Mouse (Mus musculus): ENCODE measurements at regions not wholly inside any gene's neighbourhood (a gene's known extent, or its start where the extent isn't known, plus 50 kb on each side); places are given as distances from the start of the nearest gene placed in this dataset.
A peak's percentile ranks its signal among the peaks of the same experiment; 100 is the strongest.

DNA sequence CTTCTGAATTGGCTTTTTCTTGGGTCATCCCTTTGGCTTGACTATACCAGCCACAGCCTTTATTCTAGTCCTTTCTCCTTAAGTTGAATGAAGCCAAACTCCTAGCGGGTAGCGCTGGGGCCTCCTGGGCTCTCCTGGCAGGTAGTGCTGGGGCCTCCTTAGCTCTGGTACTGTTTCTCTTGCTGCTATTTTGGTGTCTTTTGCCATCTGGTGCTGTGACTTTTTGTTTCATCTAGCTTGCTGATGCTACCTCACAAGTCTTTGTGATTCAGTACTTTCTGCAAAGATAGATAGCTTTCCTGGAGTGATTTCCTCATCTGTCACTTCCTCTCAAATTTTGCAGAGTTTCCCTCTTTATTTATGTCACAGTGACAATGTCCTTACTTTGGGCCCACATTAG, 90.1 kb downstream of the Tmem200c start:
- DNase-seq: no peak

DNA sequence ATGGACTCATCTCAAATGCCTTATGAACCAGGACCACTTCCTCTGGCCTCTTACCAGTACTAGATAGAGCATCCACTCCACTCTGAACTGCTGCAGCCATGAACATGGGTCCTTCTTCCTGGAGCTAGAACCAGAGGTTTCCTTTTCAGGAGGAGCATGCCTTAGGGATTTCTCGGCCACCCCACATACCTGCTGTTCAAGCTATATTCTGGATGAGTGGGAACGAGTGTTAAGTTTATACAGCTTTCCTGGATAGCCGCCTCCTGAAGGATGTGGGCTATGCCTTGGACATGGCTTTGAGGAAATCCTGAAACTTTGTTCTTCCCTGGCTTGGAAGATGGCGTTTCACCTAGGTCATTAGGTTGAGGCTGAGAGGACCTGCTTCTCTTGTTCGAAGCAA, 91.8 kb downstream of the Tmem200c start:
- DNase-seq: no peak

GRCm38 (mm10) chr17:68923271-68923670, 96.8 kb downstream of the Tmem200c start:
- no peak for DNase-seq

- DNase-seq: no peak
Observed at GRCm38 (mm10) chr17:68927418-68927817, 101.0 kb downstream of the Tmem200c start.

- DNase-seq: no peak
Observed at GRCm38 (mm10) chr17:68928691-68929090, 102.3 kb downstream of the Tmem200c start.

GRCm38 (mm10) chr17:68933265-68933664, 106.8 kb downstream of the Tmem200c start:
- no peak for DNase-seq

GRCm38 (mm10) chr17:68934066-68934465, 107.6 kb downstream of the Tmem200c start:
- DNase-seq: no peak

DNA sequence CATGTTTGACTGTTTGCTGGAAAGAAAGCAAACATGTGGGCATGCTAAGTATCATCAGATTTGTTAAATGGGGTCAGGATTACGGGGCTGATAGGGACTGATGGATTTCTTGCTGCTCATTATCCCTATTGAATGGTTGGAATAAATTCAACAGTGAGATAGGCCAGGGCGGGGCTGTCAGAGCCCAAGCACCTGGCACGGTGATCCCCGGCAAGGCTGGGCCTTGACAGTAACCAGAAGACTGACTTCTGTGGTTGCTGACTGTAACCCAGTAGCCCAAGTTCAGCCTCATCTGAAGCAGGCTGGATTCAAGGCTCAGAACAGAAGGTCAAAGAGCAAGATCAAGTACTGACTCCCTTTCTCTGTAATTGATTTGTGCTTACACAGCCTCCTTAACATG, 109.6 kb downstream of the Tmem200c start:
- no peak for DNase-seq

DNA sequence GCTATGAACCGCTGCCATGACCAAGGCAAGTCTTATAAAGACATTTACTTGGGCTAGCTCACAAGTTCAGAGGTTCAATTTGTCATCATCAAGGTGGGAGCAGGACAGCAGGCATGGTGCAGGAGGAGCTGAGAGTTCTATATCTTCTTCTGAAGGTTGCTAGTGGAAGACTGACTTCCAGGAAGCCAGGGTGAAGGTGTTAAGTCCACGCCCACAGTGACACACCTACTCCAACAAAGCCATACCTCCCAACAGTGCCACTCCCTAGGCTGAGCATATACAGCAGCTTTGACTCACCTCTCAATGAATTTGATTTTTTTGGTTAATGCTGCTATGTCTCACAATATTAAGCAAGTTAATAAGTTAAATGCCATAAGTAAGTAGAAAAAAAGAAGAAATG, 119.2 kb upstream of the Epb41l3 start:
- no peak for DNase-seq

- peak; percentile 17 to 38 for DNase-seq
Observed at GRCm38 (mm10) chr17:68961160-68961559, 114.3 kb upstream of the Epb41l3 start.

- peak in 1 of 2 experiments; percentile 9 for DNase-seq
Observed at GRCm38 (mm10) chr17:68975606-68976005, 99.9 kb upstream of the Epb41l3 start.

- no peak for DNase-seq
Observed at GRCm38 (mm10) chr17:68978151-68978550, 97.3 kb upstream of the Epb41l3 start.

- no peak for DNase-seq
Observed at GRCm38 (mm10) chr17:68981120-68981519, 94.4 kb upstream of the Epb41l3 start.

DNA sequence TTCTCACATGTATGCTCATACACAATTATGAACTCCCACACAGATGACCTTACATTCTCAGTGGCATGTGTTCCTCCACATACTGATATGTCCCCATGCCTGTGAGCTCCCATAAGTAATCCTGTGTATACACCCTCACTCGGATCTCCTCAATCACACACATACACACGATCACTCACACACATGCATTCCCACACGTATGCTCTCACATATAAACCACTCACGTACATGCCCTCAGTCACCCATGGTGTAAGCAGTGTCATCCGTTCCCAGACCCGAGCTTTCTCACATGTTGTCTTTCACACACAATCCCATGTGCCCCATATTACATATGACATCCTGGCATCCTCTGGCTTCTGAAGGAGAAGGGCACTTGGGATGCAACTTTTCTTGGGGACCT, 93.4 kb upstream of the Epb41l3 start:
- no peak for DNase-seq

DNA sequence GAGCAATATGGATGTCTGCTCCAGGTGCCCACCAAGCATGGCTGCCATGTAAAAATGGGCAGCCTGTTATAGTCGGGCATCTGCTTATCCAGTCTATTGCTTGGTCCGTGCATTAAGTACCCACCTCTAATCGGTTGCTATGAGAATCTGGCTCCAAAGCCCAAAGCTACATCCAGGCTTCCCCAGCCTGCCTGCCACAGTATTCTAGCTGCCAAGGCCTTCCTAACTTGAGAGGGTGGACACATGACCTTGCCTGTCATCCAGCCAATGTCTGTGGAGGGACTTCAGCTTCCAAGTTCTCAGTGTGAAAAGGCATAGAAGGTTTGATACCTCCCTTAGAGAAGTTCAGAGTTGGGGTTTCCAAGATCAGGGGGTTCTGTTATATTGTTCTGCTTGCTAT, 75.6 kb upstream of the Epb41l3 start:
- no peak for DNase-seq

- DNase-seq: no peak
Observed at GRCm38 (mm10) chr17:69004051-69004450, 71.4 kb upstream of the Epb41l3 start.

DNA sequence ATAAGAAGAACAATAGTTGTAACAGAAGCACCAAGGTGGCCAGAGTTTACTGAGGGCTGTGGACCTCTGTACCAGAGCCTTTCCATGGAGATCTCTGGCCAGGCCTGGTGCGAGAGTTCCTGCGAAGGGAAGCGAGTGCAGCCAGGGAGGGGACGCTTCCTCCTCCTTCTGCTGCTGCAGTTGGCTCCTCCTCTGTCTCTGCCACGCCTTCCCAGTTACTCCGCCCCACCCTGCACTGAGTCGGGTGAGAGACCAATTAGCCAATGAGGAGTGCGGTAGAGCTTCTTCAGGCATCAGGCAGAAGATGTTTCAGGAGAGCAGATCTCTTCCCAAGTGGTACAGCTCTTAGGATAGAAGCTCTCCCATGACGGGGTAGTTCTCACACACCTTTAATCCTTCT, 69.2 kb upstream of the Epb41l3 start:
- no peak for DNase-seq

Measured in kidney, postnatal 36 days (tissue).